Mouse (Mus musculus) spleen, adult 2 months (tissue): Measurements from ENCODE around the gene Prpsap2. TPM values are rescaled to one million over a fixed set of nuclear protein-coding genes. Genes with fewer than 3 reads are reported as not detected.

Experiments used
- DNase-seq, 2 experiments: peaks; one replicate each; pipeline versions ENCODE4 v3.0.0 to v3.0.0-alpha.2; 2012 to 2021; ENCODE audit warnings: low spot score in 2 of 2, low read depth in 1 of 2
- H3K27ac ChIP-seq: fragments of 200-500 bp; 2 replicates; pipeline ENCODE4 v1.5.1; 2012; ENCODE audit warnings: low read length, inconsistent platforms; ENCODE audit not compliant: insufficient read depth
- H3K27me3 ChIP-seq: fragments of 200-500 bp; 2 replicates; pipeline ENCODE4 v1.6.1; 2012; ENCODE audit warnings: mild to moderate bottlenecking, moderate library complexity, low read length, inconsistent platforms; ENCODE audit not compliant: control insufficient read depth, insufficient read depth
- H3K36me3 ChIP-seq: fragments of 200-500 bp; 2 replicates; pipeline ENCODE4 v1.6.1; 2012; ENCODE audit warnings: mild to moderate bottlenecking, low read length, inconsistent platforms; ENCODE audit not compliant: control insufficient read depth, insufficient read depth
- H3K4me1 ChIP-seq: fragments of 200-500 bp; 2 replicates; pipeline ENCODE4 v1.6.1; 2011; ENCODE audit warnings: inconsistent platforms; ENCODE audit not compliant: control insufficient read depth, insufficient read depth, insufficient read length
- H3K4me3 ChIP-seq: fragments of 200-500 bp; 2 replicates; pipeline ENCODE4 v1.5.1; 2011; ENCODE audit warnings: mild to moderate bottlenecking, inconsistent platforms; ENCODE audit not compliant: insufficient read depth, insufficient read length; ENCODE audit errors: extremely low read depth
- CTCF ChIP-seq: fragments of 200-500 bp; IDR thresholded peaks from 2 replicates; pipeline ENCODE4 v1.5.1; 2011; ENCODE audit warnings: mild to moderate bottlenecking, inconsistent platforms; ENCODE audit not compliant: insufficient read depth, insufficient read length, insufficient replicate concordance; ENCODE audit errors: extremely low read depth
- POLR2A ChIP-seq: fragments of 200-500 bp; IDR thresholded peaks from 2 replicates; pipeline ENCODE4 v1.6.1; 2011; ENCODE audit warnings: low read depth, low read length, inconsistent platforms
- WGBS: fragments of 180-500 bp; shearing (Covaris S2); methylation state at CpG from one replicate; pipeline ENCODE4 v1.1.7; 2018; 5-methylcytosine and 5-hydroxymethylcytosine counted together
- polyA plus RNA-seq: library from polyadenylated mRNA; depleted of rRNA; stranded (reverse); fragments of >200 nt; gene quantifications from 2 replicates; pipeline ENCODE4 v1.2.3, GENCODE M21; 2012

The Prpsap2 gene
- polyA plus RNA-seq, 1 experiment = 14.7 TPM

DNA sequence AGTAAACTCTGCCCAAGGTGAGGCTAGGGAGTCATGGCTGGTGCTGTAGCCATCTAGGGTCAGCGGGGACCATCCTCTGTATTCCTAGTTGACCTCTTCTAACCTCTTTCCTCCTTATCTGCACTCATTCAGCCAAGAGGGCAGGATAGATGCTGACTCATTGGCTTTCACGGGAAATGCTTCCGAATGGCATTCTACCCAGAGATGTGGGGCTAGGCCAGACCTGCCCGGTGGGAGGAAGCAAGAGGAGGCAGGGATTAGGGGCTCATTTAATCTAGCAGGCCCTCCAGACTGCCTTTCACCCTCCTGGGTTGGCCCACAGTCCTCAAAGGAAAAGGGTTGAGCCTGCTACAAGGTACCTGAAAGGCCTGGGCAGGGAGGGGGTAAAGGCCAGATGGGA is 55.7 kb downstream of the Prpsap2 start:
- 82% methylated on average over 4 of the region's 4 CpGs for WGBS

DNA sequence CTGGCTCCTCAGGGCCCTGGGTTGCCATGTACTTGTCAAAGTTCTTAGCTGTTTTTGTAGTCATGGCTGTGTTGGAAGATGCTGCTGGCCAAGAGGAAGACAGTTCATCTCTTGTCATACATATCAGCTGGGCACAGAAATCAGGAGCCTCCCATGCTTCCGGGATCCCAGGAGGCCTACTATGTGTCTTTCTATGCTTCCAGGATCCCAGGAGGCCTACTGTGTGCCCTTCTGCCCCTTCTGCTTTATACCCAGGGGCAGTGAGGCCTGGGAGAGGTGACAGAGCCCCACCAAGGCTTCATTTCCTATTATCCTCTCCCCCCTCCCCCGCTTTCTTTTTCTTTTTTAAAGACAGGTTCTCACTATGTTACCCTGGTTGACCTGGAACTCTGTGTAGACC is 56.3 kb downstream of the Prpsap2 start:
- no peak for TF ChIP-seq CTCF
- TF ChIP-seq POLR2A = no peak
- Histone ChIP-seq H3K36me3 (no peaks in the 10 kb centered on the region), H3K27ac (no peak overlapping the region), H3K4me3 (no peak overlapping the region), H3K27me3 (no peaks in the 10 kb centered on the region), H3K4me1 (no peaks in the 10 kb centered on the region; the same call in 1 of the 2 replicates)
- DNase-seq = no peak
- 84% methylated on average over 2 of the region's 2 CpGs for WGBS

More for the DNA sequence above, 55.7 kb downstream of the Prpsap2 start:
- no peak for DNase-seq
- Histone ChIP-seq H3K4me3 (no peak overlapping the region), H3K27ac (no peak overlapping the region), H3K36me3 (no peaks in the 10 kb centered on the region), H3K4me1 (no peaks in the 10 kb centered on the region; the same call in 1 of the 2 replicates), H3K27me3 (no peaks in the 10 kb centered on the region)
- TF ChIP-seq POLR2A = no peak
- no peak for TF ChIP-seq CTCF

DNA sequence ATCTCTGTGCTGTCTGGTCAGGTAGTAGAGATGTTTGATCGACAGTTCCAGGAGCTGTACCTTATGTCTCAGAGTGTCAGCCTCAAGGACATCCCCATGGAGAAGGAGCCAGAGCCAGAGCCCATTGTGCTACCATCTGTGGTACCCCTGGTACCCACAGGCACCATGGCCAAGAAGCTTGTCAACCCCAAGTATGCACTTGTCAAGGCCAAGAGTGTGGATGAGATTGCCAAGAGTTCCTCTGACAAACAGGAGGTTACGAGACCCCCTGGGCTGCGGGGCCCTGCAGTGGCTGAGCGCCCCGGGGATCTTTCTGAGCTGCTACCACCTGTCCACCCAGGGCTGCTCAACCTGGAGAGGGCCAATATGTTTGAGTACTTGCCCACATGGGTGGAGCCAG is 59.4 kb downstream of the Prpsap2 start:
- TF ChIP-seq CTCF (no peak), POLR2A (no peak)
- Histone ChIP-seq H3K4me1 (peaks cover 4% of the 10 kb centered on the region; the same call in 1 of the 2 replicates), H3K27me3 (no peaks in the 10 kb centered on the region), H3K27ac (no peak overlapping the region), H3K36me3 (no peaks in the 10 kb centered on the region), H3K4me3 (no peak overlapping the region)
- 95% methylated on average over 5 of the region's 5 CpGs for WGBS
- DNase-seq = no peak

DNA sequence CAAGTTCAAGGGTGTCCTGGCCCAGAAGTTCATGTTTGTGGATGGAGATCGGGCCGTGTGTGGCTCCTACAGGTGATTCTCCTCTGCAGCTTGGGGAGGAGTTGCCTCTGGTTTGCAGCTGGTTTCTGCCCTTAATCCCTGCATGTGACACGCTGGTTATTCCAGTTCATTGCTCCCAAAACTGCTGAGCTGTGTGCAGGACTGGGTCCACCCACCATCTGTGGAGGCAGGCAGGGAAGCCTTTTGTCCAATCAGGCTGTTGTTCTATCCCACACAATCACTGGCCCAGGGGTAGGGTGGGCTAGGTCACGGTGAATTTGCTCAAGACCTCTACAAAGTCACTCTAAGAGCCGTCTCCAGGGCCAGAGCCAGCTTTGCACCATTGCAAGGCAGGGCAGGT is 60.2 kb downstream of the Prpsap2 start:
- Histone ChIP-seq H3K27ac (no peak overlapping the region), H3K27me3 (no peaks in the 10 kb centered on the region), H3K4me3 (no peak overlapping the region), H3K4me1 (peaks cover 4% of the 10 kb centered on the region; the same call in 1 of the 2 replicates), H3K36me3 (no peaks in the 10 kb centered on the region)
- DNase-seq = no peak
- no peak for TF ChIP-seq CTCF
- TF ChIP-seq POLR2A = no peak
- 88% methylated on average over 5 of the region's 5 CpGs for WGBS

DNA sequence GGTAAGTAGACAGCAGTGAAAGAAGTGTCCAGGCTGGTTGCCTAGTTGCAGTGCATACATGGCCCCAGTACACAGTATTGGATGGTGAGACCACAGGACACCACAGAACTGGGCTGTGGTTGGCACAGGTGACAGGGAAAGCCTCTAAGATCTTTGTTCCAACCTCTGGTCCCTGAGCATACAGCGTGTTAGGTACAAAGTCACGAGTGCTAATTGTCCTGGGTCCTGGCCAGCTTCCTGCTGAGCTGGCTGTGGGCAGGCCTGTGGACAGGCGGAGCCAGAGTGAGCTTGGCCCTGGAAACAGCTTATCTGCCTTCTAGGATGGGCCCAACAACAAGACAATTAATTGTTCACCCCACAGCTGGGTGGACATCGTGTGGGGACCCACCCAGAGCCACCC is 62.0 kb downstream of the Prpsap2 start:
- no peak for DNase-seq
- Histone ChIP-seq H3K27me3 (no peaks in the 10 kb centered on the region), H3K4me1 (peaks cover 4% of the 10 kb centered on the region; the same call in 1 of the 2 replicates), H3K27ac (no peak overlapping the region), H3K4me3 (no peak overlapping the region), H3K36me3 (no peaks in the 10 kb centered on the region)
- TF ChIP-seq CTCF (no peak), POLR2A (no peak)
- WGBS = 62% methylated on average over 4 of the region's 4 CpGs

DNA sequence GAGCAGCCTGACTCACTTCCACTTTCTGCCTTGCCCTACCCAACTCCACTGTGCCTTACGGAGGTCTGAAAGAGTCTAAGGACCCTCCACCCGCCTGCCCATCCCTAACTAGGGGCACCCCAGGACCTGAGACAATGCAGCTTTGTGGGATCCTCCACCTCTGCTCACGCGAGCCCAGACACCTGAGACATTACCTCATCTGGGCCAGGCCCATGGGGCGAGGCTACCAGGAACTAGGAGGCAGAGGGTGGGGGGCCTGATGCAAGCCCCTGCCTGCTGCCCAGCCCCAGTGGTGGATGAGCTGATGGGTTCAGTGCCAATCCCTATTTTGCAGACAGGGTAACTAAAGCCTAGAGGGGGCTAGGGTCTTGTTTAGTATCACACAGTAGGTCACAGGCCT is 62.4 kb downstream of the Prpsap2 start:
- DNase-seq = no peak
- TF ChIP-seq CTCF (no peak), POLR2A (no peak)
- Histone ChIP-seq H3K36me3 (no peaks in the 10 kb centered on the region), H3K4me3 (no peak overlapping the region), H3K4me1 (peaks cover 4% of the 10 kb centered on the region; the same call in 1 of the 2 replicates), H3K27ac (no peak overlapping the region), H3K27me3 (no peaks in the 10 kb centered on the region)
- 84% methylated on average over 5 of the region's 5 CpGs for WGBS

DNA sequence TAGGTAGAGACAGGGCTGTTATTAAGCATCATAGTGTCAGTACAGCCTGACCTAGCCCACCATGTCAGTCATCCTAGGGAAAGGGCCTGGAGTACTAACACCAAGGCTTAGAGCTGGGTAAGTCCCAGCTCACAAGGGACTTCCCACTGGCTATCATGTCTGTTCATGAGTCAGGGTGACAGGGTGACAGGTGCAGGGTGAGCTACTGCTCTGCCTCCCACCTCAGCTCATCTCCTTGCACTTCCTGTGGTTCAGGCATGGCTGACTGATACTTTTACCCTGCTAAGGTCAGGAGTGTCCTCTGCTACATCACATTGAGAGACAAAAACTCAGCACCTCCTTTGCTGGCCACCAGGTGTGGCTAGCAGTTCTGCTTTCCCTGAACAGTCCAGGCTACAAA is 63.0 kb downstream of the Prpsap2 start:
- no peaks in the 10 kb centered on the region for H3K36me3 ChIP-seq
- no peak for TF ChIP-seq POLR2A
- TF ChIP-seq CTCF = no peak

More for the DNA sequence above, 63.0 kb downstream of the Prpsap2 start:
- Histone ChIP-seq H3K4me3 (no peak overlapping the region), H3K4me1 (peaks cover 4% of the 10 kb centered on the region; the same call in 1 of the 2 replicates), H3K27me3 (no peaks in the 10 kb centered on the region), H3K27ac (no peak overlapping the region)
- no peak for DNase-seq
